Mouse (Mus musculus) kidney, adult 2 months (tissue): ENCODE measurements around the gene Dock4.

Experiments
- CTCF ChIP-seq: fragments of 200-500 bp; conservative IDR thresholded peaks from 2 replicates; pipeline ENCODE4 v1.5.1; 2011; ENCODE audit warnings: low read depth, mild to moderate bottlenecking, control low read depth, low read length, moderate library complexity, mixed read lengths; ENCODE audit not compliant: insufficient read depth, insufficient read length
- POLR2A ChIP-seq: fragments of 200-500 bp; IDR thresholded peaks from one replicate; pipeline ENCODE4 v1.6.1; 2011; ENCODE audit warnings: low read depth, low read length, control low read depth

DNA sequence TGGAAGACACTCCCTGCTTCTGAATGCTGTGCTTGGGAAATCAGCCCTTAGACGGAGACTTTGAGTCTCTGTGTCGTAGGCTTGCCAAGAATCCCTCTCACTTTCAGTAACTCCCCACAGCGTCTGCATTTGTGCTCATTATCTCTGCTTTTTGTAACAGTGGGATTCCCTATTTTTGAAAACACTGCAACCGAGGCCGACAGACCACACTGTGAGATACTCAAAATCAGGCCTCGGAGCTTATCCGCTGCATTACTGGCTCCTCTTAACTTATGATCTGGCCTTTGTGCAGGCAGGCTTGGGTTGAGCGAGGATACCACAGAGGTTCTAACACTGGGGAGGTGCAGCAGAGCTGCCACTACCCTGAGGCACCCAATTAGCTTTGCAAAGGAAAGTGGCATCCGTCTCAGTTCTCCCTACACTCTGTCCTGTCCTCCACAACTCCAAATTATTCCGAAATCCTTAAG lies 346.5 kb downstream of the Dock4 start:
- no peak for TF ChIP-seq CTCF
- no peak for TF ChIP-seq POLR2A
